Mouse (Mus musculus): ENCODE data around the gene Arpin.

- TF ChIP-seq POLR2A (IDR thresholded peaks at IDR 0.05; ENCODE audit: borderline replicate concordance, extremely low read depth, low read depth, low read length), result no peak
- no peak for TF ChIP-seq CTCF (IDR thresholded peaks at IDR 0.05; ENCODE audit: insufficient read depth, low read length)
Observed at GRCm38 (mm10) chr7:79903160-79903792, 31.9 kb downstream of the Arpin start.

All from lung, adult 2 months (tissue).